Mouse (Mus musculus) hindbrain, postnatal 0 days (tissue): ENCODE measurements around the gene Repin1. TPM values are rescaled to one million over a fixed set of nuclear protein-coding genes. Genes with fewer than 3 reads are reported as not detected.

Experiments
- ATAC-seq: fragments of 200-750 bp; cut with Nextera tagmentation; 2 replicates; pipeline ENCODE4 v1.8.0; 2017; ENCODE audit warnings: mild to moderate bottlenecking, moderate TSS enrichment, moderate library complexity
- DNase-seq: peaks from one replicate; pipeline ENCODE4 v3.0.0-alpha.2; 2015; ENCODE audit warnings: low spot score
- H3K27ac ChIP-seq: fragments of 300-500 bp; sonication (generic); 2 replicates; pipeline ENCODE4 v1.5.1; 2014; ENCODE audit warnings: mild to moderate bottlenecking
- H3K27me3 ChIP-seq: fragments of 300-500 bp; sonication (generic); 2 replicates; pipeline ENCODE4 v1.6.1; 2014; ENCODE audit warnings: low read length, mixed read lengths; ENCODE audit not compliant: insufficient read depth
- H3K36me3 ChIP-seq: fragments of 300-500 bp; sonication (generic); 2 replicates; pipeline ENCODE4 v1.6.1; 2014; ENCODE audit warnings: low read length, mixed read lengths; ENCODE audit not compliant: insufficient read depth
- H3K4me1 ChIP-seq: fragments of 300-500 bp; sonication (generic); 2 replicates; pipeline ENCODE4 v1.6.1; 2014; ENCODE audit warnings: antibody characterized with exemption, low read length, mixed read lengths; ENCODE audit not compliant: insufficient read depth
- H3K4me2 ChIP-seq: fragments of 300-500 bp; sonication (generic); 2 replicates; pipeline ENCODE4 v1.6.1; 2014; ENCODE audit warnings: low read depth, mild to moderate bottlenecking, low read length, moderate library complexity, mixed read lengths
- H3K4me3 ChIP-seq: fragments of 300-500 bp; sonication (generic); 2 replicates; pipeline ENCODE4 v1.5.1; 2014; ENCODE audit warnings: low read length
- H3K9ac ChIP-seq: fragments of 300-500 bp; sonication (generic); replicated peaks from 2 replicates; pipeline ENCODE4 v1.6.1; 2014; ENCODE audit warnings: mild to moderate bottlenecking, low read length, moderate library complexity, mixed read lengths
- H3K9me3 ChIP-seq: fragments of 300-500 bp; sonication (generic); 2 replicates; pipeline ENCODE4 v1.6.1; 2016; ENCODE audit warnings: low read length, mixed read lengths
- CTCF ChIP-seq: IDR thresholded peaks from 2 replicates; pipeline ENCODE4 v1.5.1; 2016; ENCODE audit warnings: antibody characterized with exemption, control low read depth, low read depth
- WGBS: fragments of 180-500 bp; shearing (Covaris S2); extraction: QIAGEN DNeasy Blood & Tissue Kit; methylation state at CpG from one replicate; pipeline ENCODE4 v1.1.7; 2014; 5-methylcytosine and 5-hydroxymethylcytosine counted together
- polyA plus RNA-seq: library from polyadenylated mRNA; unstranded; fragments of >200 nt; fragmentation: Nextera tagmentation; extraction: Ambion mirVana; gene quantifications from 2 replicates; pipeline ENCODE4 v1.2.1, GENCODE M21; 2015
- total RNA-seq: library from RNA; depleted of rRNA; stranded (reverse); fragments of >200 nt; gene quantifications from 2 replicates; pipeline ENCODE4 v1.2.3, GENCODE M21; 2014

Repin1 gene
- total and polyA plus RNA-seq, 2 experiments from 2014 or later: 40.6 to 83.1 TPM

DNA sequence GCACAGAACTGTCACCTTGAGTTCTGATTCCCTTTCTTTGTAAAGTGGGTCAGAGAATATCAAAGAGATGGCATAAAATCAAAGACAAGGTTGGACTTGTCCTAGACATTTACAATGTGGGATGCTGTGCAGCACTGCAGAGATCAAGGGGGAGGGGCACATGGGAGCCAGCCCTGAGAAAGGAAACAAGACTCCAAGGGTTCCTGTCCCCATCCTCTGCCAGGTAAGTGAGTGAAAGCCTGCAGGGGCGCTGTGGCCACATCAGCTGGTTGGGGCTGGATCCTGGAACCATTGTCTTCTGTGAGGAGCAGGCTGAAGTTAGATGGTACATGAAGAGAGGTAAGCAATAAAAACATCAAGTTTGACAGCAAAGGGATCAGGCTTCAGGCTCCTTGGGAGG lies 29.8 kb downstream of the Repin1 start:
- Histone ChIP-seq H3K27me3 (no peaks in the 10 kb centered on the region), H3K4me2 (no peak overlapping the region), H3K4me3 (no peak overlapping the region), H3K4me1 (peaks cover 8% of the 10 kb centered on the region; the same call in 1 of the 2 replicates), H3K27ac (no peak overlapping the region), H3K36me3 (peaks cover 21% of the 10 kb centered on the region), H3K9ac (no peak overlapping the region), H3K9me3 (no peaks in the 10 kb centered on the region)
- no peak for DNase-seq
- no peak for ATAC-seq
- peak; percentile 38; the same call in 1 of the 2 replicates for TF ChIP-seq CTCF
- WGBS: 38% methylated on average over 1 of the region's 1 CpGs

DNA sequence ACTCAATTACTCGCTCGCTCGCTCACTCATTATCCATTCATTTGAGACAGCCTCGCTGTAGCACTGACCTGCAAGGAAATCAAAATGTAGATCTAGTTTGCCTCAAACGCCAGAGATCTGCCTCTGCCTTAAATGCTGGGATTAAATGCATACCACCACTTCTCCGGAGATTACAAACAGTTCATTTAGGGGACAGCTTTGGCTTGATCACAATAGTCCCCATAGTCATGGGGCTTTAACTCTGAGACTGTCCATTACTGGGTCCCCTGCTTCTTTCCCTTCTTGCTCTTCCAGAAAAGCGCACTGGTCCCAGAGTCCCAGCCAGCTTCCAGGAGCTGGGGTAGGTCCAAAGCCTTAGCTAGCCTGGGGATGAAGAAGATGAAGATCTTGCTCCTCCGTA lies 32.8 kb downstream of the Repin1 start, which contains the start of gene AI854703:
Gene AI854703 (plus strand): TSS at position 301 of the 400 bp plus-strand sequence.
- WGBS: 24% methylated on average over 8 of the region's 8 CpGs
- DNase-seq (no peak), ATAC-seq (0 out of 2 replicates have a peak, but pooled peaks have one; percentile 2)
- Histone ChIP-seq H3K27ac (peak within 1 kb of the TSS; percentile 58; the same call in 1 of the 2 replicates), H3K4me2 (peak within 1 kb of the TSS; percentile 85), H3K9me3 (no peaks in the 10 kb centered on the region), H3K9ac (peak within 1 kb of the TSS; percentile 56), H3K4me3 (peak within 1 kb of the TSS; percentile 54), H3K27me3 (no peaks in the 10 kb centered on the region), H3K36me3 (no peaks in the 10 kb centered on the region), H3K4me1 (peaks cover 8% of the 10 kb centered on the region)
- no peak for TF ChIP-seq CTCF

- Histone ChIP-seq H3K4me2 (peak overlapping the region; percentile 85), H3K9me3 (no peaks in the 10 kb centered on the region), H3K36me3 (no peaks in the 10 kb centered on the region), H3K4me3 (peak overlapping the region; percentile 54), H3K4me1 (peaks cover 8% of the 10 kb centered on the region), H3K9ac (peak overlapping the region; percentile 56), H3K27me3 (no peaks in the 10 kb centered on the region), H3K27ac (peak overlapping the region; percentile 58; the same call in 1 of the 2 replicates)
- 1% methylated on average over 32 of the region's 32 CpGs for WGBS
- DNase-seq (peak; percentile 80), ATAC-seq (peak; percentile 69)
- TF ChIP-seq CTCF: peak; percentile 37
Measured at GRCm38 (mm10) chr6:48626984-48627383, 33.3 kb downstream of the Repin1 start.

DNA sequence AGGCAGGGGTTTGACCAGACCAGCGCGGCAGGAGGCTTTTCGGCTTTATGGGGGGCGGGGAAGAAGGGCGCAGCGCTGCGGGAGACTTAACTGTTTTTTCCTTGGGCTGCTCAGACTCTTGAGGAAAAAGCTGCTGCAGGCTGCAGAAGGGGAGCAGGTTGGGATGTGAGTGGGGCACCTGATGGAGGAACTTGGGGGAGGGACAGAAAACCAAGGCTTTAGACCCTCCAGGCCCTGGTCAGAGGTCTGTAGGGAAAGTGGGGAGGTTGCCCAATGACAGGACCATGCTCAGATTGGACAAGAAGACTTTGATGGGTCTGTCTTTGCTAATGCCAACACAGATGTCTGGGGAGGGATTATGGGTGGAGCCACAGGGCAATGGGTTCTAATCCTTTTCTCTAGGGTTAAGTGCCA lies 33.8 kb downstream of the Repin1 start:
- DNase-seq: no peak
- Histone ChIP-seq H3K27ac (peak overlapping the region; percentile 58; the same call in 1 of the 2 replicates), H3K27me3 (no peaks in the 10 kb centered on the region), H3K36me3 (no peaks in the 10 kb centered on the region; the same call in 1 of the 2 replicates), H3K4me1 (peaks cover 8% of the 10 kb centered on the region), H3K4me3 (peak overlapping the region; percentile 54), H3K9me3 (no peaks in the 10 kb centered on the region), H3K4me2 (peak overlapping the region; percentile 85), H3K9ac (peak overlapping the region; percentile 56)
- ATAC-seq: 0 out of 2 replicates have a peak, but pooled peaks have one; percentile 4
- 2% methylated on average over 7 of the region's 7 CpGs for WGBS
- no peak for TF ChIP-seq CTCF

GRCm38 (mm10) chr6:48628377-48628776 lies 34.7 kb downstream of the Repin1 start:
- ATAC-seq (no peak), DNase-seq (no peak)
- no peaks in the 10 kb centered on the region; the same call in 1 of the 2 replicates for H3K36me3 ChIP-seq
- H3K27me3 ChIP-seq: no peaks in the 10 kb centered on the region
- peak overlapping the region; percentile 85; the same call in 1 of the 2 replicates for H3K4me2 ChIP-seq
- no peaks in the 10 kb centered on the region for H3K9me3 ChIP-seq
- no peak overlapping the region for H3K9ac ChIP-seq
- H3K4me1 ChIP-seq: peaks cover 8% of the 10 kb centered on the region
- H3K27ac ChIP-seq: 0 out of 2 replicates have a peak overlapping the region, but pooled peaks have one; percentile 70
- TF ChIP-seq CTCF: no peak
- no peak overlapping the region for H3K4me3 ChIP-seq
- WGBS: 80% methylated on average over 3 of the region's 3 CpGs

GRCm38 (mm10) chr6:48628808-48629660 lies 35.4 kb downstream of the Repin1 start:
- Histone ChIP-seq H3K9me3 (no peaks in the 10 kb centered on the region), H3K27me3 (no peaks in the 10 kb centered on the region), H3K9ac (peak overlapping the region; percentile 56), H3K36me3 (no peaks in the 10 kb centered on the region; the same call in 1 of the 2 replicates), H3K4me3 (peak overlapping the region; percentile 39), H3K27ac (peak overlapping the region; percentile 70), H3K4me1 (peaks cover 8% of the 10 kb centered on the region), H3K4me2 (peak overlapping the region; percentile 65)
- WGBS: 9% methylated on average over 52 of the region's 54 CpGs
- DNase-seq: peak; percentile 71
- no peak for TF ChIP-seq CTCF
- peak; percentile 66 for ATAC-seq
